Mouse (Mus musculus) lung, embryonic 16.5 days (tissue): ENCODE measurements around the gene Gm45623. TPM values are rescaled to one million over a fixed set of nuclear protein-coding genes. Genes with fewer than 3 reads are reported as not detected.

Source experiments
- ATAC-seq: fragments of 200-750 bp; cut with Nextera tagmentation; 2 replicates; pipeline ENCODE4 v1.8.0; 2017; ENCODE audit warnings: low read depth, mild to moderate bottlenecking, moderate library complexity
- H3K27ac ChIP-seq: fragments of 300-500 bp; sonication (generic); 2 replicates; pipeline ENCODE4 v1.5.1; 2014; ENCODE audit warnings: mild to moderate bottlenecking, control low read depth, low read length
- H3K27me3 ChIP-seq: fragments of 300-500 bp; sonication (generic); 2 replicates; pipeline ENCODE4 v1.6.1; 2014; ENCODE audit warnings: low read depth, low read length, mixed read lengths; ENCODE audit not compliant: control insufficient read depth, insufficient read depth
- H3K36me3 ChIP-seq: fragments of 300-500 bp; sonication (generic); 2 replicates; pipeline ENCODE4 v1.6.1; 2014; ENCODE audit warnings: low read length; ENCODE audit not compliant: control insufficient read depth, insufficient read depth
- H3K4me1 ChIP-seq: fragments of 300-500 bp; sonication (generic); replicated peaks from 2 replicates; pipeline ENCODE4 v1.6.1; 2014; ENCODE audit warnings: low read length, mixed read lengths; ENCODE audit not compliant: control insufficient read depth, insufficient read depth
- H3K4me2 ChIP-seq: fragments of 300-500 bp; sonication (generic); 2 replicates; pipeline ENCODE4 v1.6.1; 2014; ENCODE audit warnings: low read depth, low read length, control low read depth
- H3K4me3 ChIP-seq: fragments of 300-500 bp; sonication (generic); 2 replicates; pipeline ENCODE4 v1.5.1; 2014; ENCODE audit warnings: mild to moderate bottlenecking, low read length, control low read depth
- H3K9ac ChIP-seq: fragments of 300-500 bp; sonication (generic); 2 replicates; pipeline ENCODE4 v1.6.1; 2014; ENCODE audit warnings: low read length, control low read depth
- H3K9me3 ChIP-seq: fragments of 300-500 bp; sonication (generic); 2 replicates; pipeline ENCODE4 v1.6.1; 2016; ENCODE audit warnings: low read length; ENCODE audit not compliant: control insufficient read depth
- WGBS: fragments of 180-500 bp; shearing (Covaris S2); extraction: QIAGEN DNeasy Blood & Tissue Kit; methylation state at CpG from one replicate; pipeline ENCODE4 v1.1.7; 2014; 5-methylcytosine and 5-hydroxymethylcytosine counted together
- polyA plus RNA-seq: library from polyadenylated mRNA; unstranded; fragments of >200 nt; fragmentation: Nextera tagmentation; extraction: Ambion mirVana; gene quantifications from 2 replicates; pipeline ENCODE4 v1.2.1, GENCODE M21; 2015

Gm45623 gene
- polyA plus RNA-seq, 1 experiment from 2014 or later = 2.4 TPM

GRCm38 (mm10) chr13:56710620-56711019 is 43.0 kb downstream of the Gm45623 start:
- H3K27me3 ChIP-seq = no peaks in the 10 kb centered on the region
- no peak overlapping the region for H3K9ac ChIP-seq
- no peak overlapping the region for H3K4me2 ChIP-seq
- H3K9me3 ChIP-seq = no peaks in the 10 kb centered on the region
- no peak overlapping the region for H3K27ac ChIP-seq
- WGBS = 30% methylated on average over 2 of the region's 2 CpGs
- no peak for ATAC-seq
- peaks cover 11% of the 10 kb centered on the region for H3K4me1 ChIP-seq
- no peak overlapping the region for H3K4me3 ChIP-seq
- H3K36me3 ChIP-seq = peaks cover 14% of the 10 kb centered on the region

GRCm38 (mm10) chr13:56707606-56708005 is 46.0 kb downstream of the Gm45623 start:
- Histone ChIP-seq H3K4me1 (peaks cover 25% of the 10 kb centered on the region), H3K9ac (no peak overlapping the region)
- 77% methylated on average over 4 of the region's 4 CpGs for WGBS

GRCm38 (mm10) chr13:56707111-56707510 is 46.5 kb downstream of the Gm45623 start:
- Histone ChIP-seq H3K4me1 (peaks cover 29% of the 10 kb centered on the region), H3K4me3 (no peak overlapping the region), H3K9me3 (no peaks in the 10 kb centered on the region), H3K27ac (no peak overlapping the region), H3K36me3 (peaks cover 9% of the 10 kb centered on the region), H3K27me3 (no peaks in the 10 kb centered on the region), H3K4me2 (no peak overlapping the region), H3K9ac (no peak overlapping the region)
- no peak for ATAC-seq
- WGBS = 74% methylated on average over 4 of the region's 4 CpGs

More at GRCm38 (mm10) chr13:56707606-56708005, 46.0 kb downstream of the Gm45623 start:
- H3K4me3 ChIP-seq = no peak overlapping the region
- H3K27ac ChIP-seq = no peak overlapping the region
- peaks cover 13% of the 10 kb centered on the region for H3K36me3 ChIP-seq
- no peaks in the 10 kb centered on the region for H3K9me3 ChIP-seq
- H3K27me3 ChIP-seq = no peaks in the 10 kb centered on the region
- no peak overlapping the region for H3K4me2 ChIP-seq
- ATAC-seq = no peak

GRCm38 (mm10) chr13:56704596-56704995 is 49.0 kb downstream of the Gm45623 start:
- H3K4me1 ChIP-seq = peaks cover 31% of the 10 kb centered on the region
- H3K4me3 ChIP-seq = peak overlapping the region; percentile 75
- 52% methylated on average over 2 of the region's 2 CpGs for WGBS
- peak overlapping the region; percentile 99 for H3K27ac ChIP-seq
- no peaks in the 10 kb centered on the region for H3K9me3 ChIP-seq
- peak overlapping the region; percentile 84 for H3K4me2 ChIP-seq
- H3K36me3 ChIP-seq = peaks cover 7% of the 10 kb centered on the region; the same call in 1 of the 2 replicates
- H3K9ac ChIP-seq = no peak overlapping the region
- no peaks in the 10 kb centered on the region for H3K27me3 ChIP-seq
- no peak for ATAC-seq

GRCm38 (mm10) chr13:56703871-56704321 is 49.7 kb downstream of the Gm45623 start:
- peak overlapping the region; percentile 75 for H3K4me3 ChIP-seq
- peak overlapping the region; percentile 99 for H3K27ac ChIP-seq
- peaks cover 5% of the 10 kb centered on the region; the same call in 1 of the 2 replicates for H3K36me3 ChIP-seq
- peaks cover 29% of the 10 kb centered on the region for H3K4me1 ChIP-seq
- 0 out of 2 replicates have a peak, but pooled peaks cover 3% of the 10 kb centered on the region for H3K9me3 ChIP-seq
- H3K4me2 ChIP-seq = peak overlapping the region; percentile 84
- no peaks in the 10 kb centered on the region for H3K27me3 ChIP-seq
- peak; percentile 47 for ATAC-seq
- under 1% methylated on average over 11 of the region's 11 CpGs for WGBS
- peak overlapping the region; percentile 97 for H3K9ac ChIP-seq

GRCm38 (mm10) chr13:56703222-56703870 is 50.3 kb downstream of the Gm45623 start:
- H3K4me1 ChIP-seq = peaks cover 29% of the 10 kb centered on the region
- peak overlapping the region; percentile 84 for H3K4me2 ChIP-seq
- under 1% methylated on average over 32 of the region's 80 CpGs for WGBS
- 0 out of 2 replicates have a peak, but pooled peaks cover 3% of the 10 kb centered on the region for H3K9me3 ChIP-seq
- peak overlapping the region; percentile 97 for H3K9ac ChIP-seq
- peaks cover 5% of the 10 kb centered on the region; the same call in 1 of the 2 replicates for H3K36me3 ChIP-seq
- H3K27ac ChIP-seq = peak overlapping the region; percentile 99
- H3K4me3 ChIP-seq = peak overlapping the region; percentile 75
- H3K27me3 ChIP-seq = no peaks in the 10 kb centered on the region
- peak; percentile 80 for ATAC-seq

- Histone ChIP-seq H3K9ac (peak within 1 kb of the TSS; percentile 97), H3K27me3 (no peaks in the 10 kb centered on the region), H3K36me3 (peaks cover 5% of the 10 kb centered on the region; the same call in 1 of the 2 replicates), H3K4me3 (peak within 1 kb of the TSS; percentile 75), H3K4me2 (peak within 1 kb of the TSS; percentile 84), H3K4me1 (peaks cover 28% of the 10 kb centered on the region), H3K9me3 (0 out of 2 replicates have a peak, but pooled peaks cover 3% of the 10 kb centered on the region), H3K27ac (peak within 1 kb of the TSS; percentile 99)
- ATAC-seq = peak; percentile 95
- whole genome bisulfite sequencing = 3% methylated on average over 49 of the region's 62 CpGs
Observed at GRCm38 (mm10) chr13:56702469-56703221, 51.0 kb downstream of the Gm45623 start, which contains the start of gene Smad5. Smad5 (plus strand) TSS chr13:56703010.
